Mouse (Mus musculus) stomach, postnatal 0 days (tissue): ENCODE measurements around the gene Gpatch2.

Source experiments
- CTCF ChIP-seq: IDR thresholded peaks from 2 replicates; pipeline ENCODE4 v1.5.1; 2016; ENCODE audit warnings: antibody characterized with exemption, low read depth, mild to moderate bottlenecking, moderate library complexity
- EP300 ChIP-seq: optimal IDR thresholded peaks from 2 replicates; pipeline ENCODE3; 2016; ENCODE audit warnings: antibody characterized with exemption

- TF ChIP-seq EP300, result no peak
- TF ChIP-seq CTCF, result no peak
These were observed 95.8 kb downstream of the Gpatch2 start for GRCm38 (mm10) chr1:187311122-187311521.
